Mouse (Mus musculus) cerebellum, adult (tissue): Measurements from ENCODE around the gene Rimklb.
"Not testable (repeated sequence)": the region's sequence is repeated elsewhere in the genome, so short reads cannot be mapped to it uniquely, and the experiment has no call there.

Experiments used
- ATAC-seq: cut with Nextera tagmentation; 2 replicates; pipeline ENCODE4 v1.9.2; 2017; ENCODE audit warnings: mild to moderate bottlenecking, moderate library complexity, mixed read lengths; ENCODE audit not compliant: insufficient number of reproducible peaks, low FRiP score, low TSS enrichment

The Rimklb gene

DNA sequence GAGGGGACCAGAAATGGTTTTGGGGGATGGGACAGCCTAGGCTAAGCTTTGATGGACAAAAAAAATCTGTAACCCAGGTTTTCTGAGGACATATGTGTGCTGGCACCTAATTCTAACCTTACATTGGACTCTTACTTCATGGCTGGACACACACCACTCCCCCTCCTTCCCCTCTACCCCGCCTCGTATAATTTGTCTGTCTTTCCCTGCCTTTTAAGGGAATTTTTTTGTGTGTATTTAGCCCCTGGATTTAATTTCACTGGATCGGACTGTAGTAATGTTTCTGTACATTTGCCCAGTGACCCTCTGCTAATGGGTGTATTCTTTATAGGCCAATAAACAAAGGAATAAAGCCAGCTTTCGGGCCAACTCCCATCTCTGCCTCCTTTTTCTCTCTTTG is 6.5 kb upstream of the Rimklb start:
- no peak for ATAC-seq

- ATAC-seq, result no peak
These were observed 2.1 kb downstream of the Rimklb start for GRCm38 (mm10) chr6:122496501-122496900.

GRCm38 (mm10) chr6:122495082-122495881 is 3.3 kb downstream of the Rimklb start:
- ATAC-seq, result no peak

DNA sequence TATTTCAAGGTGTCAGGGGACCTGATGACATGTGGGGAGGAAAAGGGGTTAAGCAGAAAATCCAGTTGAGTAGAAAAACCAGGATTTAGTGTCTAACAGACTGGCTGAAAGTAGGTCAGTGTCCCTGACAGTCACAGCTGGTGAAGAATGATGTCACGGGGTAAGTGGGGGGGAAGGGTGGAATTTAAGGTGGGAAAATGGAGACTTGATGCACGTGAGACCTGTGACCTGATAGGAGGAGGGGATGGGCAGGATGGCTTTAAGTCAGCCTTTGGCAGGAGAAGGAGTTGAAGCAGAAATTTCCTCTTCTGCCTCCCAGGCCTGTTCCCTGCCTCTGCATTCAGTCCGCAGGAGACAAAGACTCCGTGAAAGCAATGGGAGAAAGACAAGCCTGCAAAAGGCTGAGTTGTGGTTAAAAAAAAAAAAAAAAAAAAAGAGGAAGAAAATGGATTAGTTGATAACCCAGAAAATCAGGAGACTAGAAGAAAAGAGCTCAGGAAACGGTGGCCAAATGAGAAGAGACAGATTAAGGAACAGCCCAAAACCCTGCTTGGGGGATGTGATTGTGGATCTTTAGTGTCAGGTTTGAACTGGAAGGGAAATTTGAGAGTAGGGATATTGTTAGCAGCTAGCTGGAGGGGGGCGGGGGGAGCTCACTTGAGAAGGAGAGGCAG is 4.6 kb downstream of the Rimklb start:
- no peak for ATAC-seq

DNA sequence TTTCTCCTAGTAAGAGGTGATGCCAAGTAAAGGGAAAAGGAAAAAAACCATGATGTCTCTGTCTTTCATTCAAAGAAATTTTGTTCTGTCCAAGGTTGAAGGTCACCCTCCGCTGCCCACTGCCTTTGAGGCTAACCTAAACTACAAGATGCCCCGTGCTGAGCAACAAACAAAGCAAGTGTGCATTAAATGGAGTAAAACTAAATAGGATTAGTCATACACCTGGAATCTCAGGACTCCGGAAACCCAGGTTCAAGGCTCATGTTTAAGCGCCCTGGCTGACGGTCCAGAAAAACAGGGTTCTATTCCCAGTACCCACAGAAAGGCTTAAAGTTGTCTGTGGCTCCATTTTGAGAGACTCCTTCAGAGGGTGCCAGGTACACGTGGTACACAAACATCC is 6.1 kb downstream of the Rimklb start:
- ATAC-seq, result no peak

DNA sequence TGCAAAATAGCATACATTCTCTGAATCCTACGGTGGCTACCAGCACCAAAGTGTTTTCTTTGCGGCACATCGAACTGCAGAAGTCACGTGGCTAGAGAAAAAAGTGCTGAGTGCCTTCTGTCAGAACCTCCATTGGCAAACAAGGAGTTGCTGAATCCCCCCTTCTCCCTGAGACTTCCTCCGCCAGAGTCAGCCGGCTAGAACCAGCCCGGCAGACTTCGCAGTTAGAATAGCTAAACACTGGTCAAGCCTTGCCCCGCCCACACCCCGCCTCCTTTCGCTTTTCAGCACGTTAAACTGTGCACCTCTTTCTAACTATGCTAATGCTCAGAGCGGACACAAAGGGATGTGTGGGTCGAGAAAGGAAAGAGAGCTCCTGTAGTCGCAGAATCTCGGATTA is 7.0 kb downstream of the Rimklb start:
- no peak for ATAC-seq

DNA sequence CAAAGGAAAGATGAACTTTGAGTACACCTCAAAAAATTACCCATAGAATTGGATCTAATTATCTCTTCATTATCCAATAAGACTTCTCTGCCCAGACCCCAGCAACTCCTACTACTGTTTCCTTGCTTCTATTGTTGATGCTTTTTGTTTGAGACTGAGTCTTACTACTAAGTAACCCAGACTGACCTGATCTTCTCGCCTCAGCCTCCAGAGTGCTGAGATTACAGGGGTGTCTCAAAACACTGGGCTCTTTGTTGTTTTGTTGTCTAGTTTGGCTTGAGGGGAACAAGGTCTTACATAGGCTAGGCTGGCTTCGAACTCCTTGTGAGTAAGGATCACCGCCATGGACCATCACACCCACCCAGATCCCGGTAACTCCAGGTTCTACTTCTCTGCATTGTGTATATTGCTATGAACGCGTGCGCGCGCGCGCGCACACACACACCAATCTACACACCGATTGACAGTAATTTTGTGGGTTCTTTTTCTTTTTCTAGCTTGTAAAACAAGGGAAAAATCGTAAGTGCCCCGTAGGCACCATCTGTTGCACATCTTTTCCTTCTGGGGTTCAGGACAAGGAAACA is 7.5 kb downstream of the Rimklb start:
- ATAC-seq, result no peak

DNA sequence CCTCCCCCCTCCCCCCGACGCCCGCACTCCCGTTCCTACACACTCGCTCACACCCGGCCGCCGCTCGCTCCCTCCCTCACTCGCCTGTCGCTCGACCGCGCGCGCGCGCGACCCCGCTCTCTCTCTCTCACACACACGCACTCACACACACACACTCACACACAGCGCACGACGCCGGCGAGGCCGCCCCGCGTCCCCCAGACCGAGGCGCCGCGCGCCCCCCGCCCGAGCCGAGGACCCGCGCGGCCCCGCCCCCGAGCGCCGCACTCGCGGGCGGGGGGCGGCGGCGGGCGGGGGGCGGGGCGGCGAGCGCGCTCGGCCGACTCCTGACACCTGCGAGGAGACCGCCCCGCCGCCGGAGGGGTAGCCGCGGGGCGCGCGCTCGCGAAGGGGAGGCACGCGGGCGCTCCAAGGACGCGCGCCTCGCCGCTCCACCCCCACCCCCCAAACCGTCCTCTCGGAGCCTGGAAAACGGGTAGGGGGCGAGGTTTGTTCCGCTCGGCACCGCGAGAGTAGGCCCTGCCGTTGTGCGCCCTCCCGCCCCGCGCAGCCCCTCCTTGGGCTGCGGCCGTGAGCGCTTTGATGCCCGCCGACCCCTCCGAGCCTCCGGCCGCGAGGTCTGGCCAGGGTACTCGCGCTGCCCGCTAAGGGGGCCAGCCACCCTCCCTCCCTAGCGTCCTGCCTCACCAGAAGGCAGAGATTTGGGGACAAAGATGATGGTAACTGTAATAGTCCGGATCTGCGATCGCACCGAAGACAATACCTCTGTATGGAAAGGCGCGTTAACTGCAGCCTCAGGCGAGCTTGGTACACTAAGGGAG is 12.1 kb downstream of the Rimklb start:
- no peak for ATAC-seq

GRCm38 (mm10) chr6:122485401-122486296 is 12.9 kb downstream of the Rimklb start:
- ATAC-seq, result 0 out of 2 replicates have a peak, but pooled peaks have one; percentile 46

DNA sequence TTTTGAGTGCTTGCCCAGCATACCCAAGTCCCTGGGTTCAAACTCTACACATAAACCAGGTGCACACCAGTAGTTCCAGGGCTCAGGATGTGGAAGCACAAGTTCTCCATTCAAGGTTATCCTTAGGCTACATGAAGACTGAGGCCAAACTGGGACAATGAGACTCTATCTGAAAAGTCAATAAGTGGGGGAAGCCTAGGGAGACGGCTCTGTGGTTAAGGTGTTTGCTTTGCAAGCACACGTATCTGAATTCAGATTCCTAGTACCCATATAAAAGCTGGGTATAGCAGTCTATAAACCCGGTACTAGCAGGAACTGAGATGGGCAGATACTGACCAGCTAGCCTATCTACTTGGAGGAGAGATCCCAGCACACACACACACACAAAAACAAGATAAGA is 20.5 kb downstream of the Rimklb start:
- ATAC-seq, result no peak

DNA sequence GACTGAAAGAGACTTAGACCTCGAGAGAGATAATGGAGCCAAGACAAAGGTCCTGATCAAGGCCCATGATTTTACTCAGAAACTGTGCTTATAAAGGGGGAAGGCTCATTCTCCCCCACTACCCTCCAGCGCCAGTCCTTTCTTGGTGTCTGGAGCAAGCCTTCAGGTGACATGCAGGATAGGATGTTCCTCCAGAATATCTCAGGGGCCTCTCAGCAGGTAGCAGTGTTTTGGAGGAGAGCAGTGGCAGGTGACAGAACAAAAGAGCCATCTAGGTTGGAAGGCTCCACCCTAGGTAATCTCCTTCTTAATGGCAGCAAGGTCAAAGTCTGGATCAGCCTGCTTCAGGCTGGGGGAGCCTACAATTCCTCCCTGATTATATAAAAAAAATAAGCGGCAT is 27.1 kb downstream of the Rimklb start:
- not testable (repeated sequence) for ATAC-seq

DNA sequence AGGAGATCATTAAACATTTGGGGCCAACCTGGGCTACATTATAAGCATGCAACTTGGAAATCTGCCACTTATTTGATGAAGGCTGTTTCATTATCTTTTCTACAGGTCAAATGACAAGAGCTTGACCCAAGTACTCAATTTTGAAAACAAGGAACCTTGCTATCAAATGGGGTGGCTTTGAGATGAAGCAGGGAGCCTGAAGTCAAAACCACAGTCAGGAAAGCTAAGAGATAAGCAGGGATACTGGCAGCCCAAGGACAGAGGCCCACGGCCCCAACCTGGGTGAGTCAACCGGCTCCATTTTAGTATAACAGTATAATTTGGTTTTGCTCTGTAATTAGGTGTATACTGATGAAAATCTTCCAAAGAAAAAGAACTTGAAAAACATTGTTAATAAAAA is 28.3 kb downstream of the Rimklb start:
- no peak for ATAC-seq

- ATAC-seq, result no peak
These were observed 29.4 kb downstream of the Rimklb start for GRCm38 (mm10) chr6:122469030-122469640.

- ATAC-seq, result no peak
These were observed 32.4 kb downstream of the Rimklb start for GRCm38 (mm10) chr6:122466092-122466713.

DNA sequence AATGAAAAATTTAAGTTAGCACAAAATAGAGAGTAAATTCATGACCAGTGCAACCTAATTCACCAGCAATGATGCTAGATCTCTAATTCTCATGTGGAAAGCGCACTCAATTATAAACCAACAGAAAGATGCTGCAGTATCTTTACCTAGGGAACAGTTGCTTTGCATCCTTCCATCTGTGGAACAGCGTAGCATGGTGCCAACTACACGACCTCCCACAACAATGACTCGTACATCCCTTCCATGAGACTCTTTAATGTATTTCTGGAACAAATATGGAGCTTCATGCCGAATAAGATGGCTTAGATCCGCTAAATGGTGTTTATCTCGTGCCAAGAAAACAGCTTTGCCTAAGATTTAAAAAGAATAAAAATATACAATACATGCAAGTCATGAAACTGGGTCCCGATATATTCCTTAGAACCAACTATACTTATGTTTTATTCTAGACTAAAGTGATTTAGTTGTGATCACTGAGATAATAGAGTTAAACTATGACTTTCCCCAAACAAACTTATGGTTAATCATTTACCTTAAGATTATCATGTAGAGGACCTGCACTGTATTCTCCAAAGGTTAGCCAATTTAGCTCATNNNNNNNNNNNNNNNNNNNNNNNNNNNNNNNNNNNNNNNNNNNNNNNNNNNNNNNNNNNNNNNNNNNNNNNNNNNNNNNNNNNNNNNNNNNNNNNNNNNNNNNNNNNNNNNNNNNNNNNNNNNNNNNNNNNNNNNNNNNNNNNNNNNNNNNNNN is 39.4 kb downstream of the Rimklb start:
- ATAC-seq, result no peak

DNA sequence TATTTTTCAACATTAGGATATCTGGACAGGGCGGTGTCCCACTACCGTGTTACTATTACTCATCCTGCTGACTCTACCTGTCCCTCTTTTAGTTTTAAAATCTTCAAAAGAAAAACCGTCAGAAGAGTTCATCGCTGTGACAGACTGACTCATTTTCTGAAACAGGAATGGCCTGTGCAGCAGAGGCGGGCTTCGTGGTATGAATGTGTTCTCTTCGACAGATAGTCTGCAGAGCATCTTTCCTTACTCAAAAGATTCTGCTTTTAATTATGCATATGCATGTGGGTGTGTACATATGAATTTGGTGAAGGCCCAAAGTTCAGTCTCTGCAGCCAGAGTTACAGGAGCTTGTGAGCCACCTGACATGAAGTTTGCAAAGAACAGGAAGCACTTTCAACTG is 50.7 kb downstream of the Rimklb start:
- no peak for ATAC-seq

GRCm38 (mm10) chr6:122445215-122445614 is 53.3 kb downstream of the Rimklb start:
- no peak for ATAC-seq

DNA sequence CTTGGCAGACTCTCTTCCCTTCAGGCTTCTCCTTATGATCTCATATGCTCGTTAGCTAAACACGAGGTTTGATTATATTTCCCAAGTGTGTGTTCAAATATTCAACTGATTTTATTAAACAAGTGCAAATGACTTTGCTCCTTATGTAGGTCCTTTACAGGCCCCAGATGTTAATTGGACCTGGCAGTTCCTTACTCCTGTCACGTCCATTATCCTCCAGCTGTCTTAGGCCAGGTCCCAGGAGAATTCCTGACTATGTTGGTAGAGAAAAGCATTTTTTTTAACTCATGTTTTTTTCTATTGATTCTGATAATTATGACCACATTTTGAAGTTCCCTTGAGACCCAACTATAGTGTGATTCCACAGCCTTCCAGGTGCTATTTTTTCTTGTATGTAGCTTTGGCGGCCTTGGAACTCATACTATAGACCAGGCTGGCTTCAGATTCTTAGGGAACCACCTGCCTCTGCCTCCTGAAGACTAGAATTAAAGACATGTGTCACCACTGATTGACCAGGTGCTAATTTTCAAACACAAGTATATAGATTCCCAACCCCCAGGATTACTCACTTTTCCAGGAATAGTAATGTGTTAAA is 57.8 kb downstream of the Rimklb start:
- ATAC-seq, result no peak
